Mouse (Mus musculus) effector memory CD4-positive, alpha-beta T cell, adult 7 months (primary cell): ENCODE results near the gene Olfr1232. TPM values are rescaled to one million over a fixed set of nuclear protein-coding genes. Genes with fewer than 3 reads are reported as not detected.

ENCODE experiments used
- polyA plus RNA-seq: library from polyadenylated mRNA; unstranded; fragments of 100-300 nt; shearing (Covaris generic); gene quantifications from one replicate; pipeline ENCODE4 v1.2.1, GENCODE M21; 2017

Gene Olfr1232
- not detected for polyA plus RNA-seq

DNA sequence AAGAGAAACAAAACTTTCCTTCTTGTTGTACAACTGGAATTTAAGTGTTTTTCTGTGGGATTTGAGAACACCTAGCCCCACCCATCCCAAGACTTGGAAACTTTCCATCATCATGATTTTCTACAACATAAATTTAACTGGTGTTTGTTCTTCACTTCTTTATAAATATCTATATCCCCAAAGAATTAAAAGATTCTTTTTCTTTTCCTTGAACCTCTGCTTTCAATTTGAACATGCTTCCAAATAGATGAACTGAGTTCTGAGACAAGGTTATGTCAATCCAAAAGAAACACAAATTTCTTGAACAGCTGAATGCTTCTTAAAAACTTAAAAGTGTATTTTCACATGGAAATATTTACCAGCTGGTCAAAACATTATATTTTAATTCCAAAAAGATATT is at the start of gene Olfr1232:
Olfr1232 (minus strand) TSS at position 101 of the 400 bp plus-strand sequence.

GRCm38 (mm10) chr2:89364765-89365164 is 35.3 kb upstream of the Olfr1232 start, which contains the start of gene Olfr1234:
Olfr1234 (minus strand) TSS chr2:89364865.

DNA sequence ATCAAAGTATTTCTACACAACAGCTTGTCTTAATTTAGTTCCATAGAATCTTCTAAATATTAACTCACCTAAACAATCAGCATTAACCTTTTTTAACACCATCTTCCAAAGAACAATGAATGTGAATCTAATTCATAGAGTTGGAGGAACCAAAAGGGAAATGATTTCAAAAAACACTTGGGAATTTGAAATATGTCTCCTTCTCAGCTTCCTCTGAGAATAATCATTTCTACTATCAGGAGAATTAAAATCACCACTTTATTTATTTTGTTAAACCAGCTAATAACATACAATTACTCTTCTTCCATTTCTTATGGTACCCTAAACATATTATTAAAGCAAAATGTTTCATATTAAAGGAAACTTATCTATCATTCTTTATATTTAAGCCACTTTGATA is 12.8 kb upstream of the Olfr1232 start, which contains the start of gene Olfr1233:
Olfr1233 (minus strand) TSS at position 101 of the 400 bp plus-strand sequence.

DNA sequence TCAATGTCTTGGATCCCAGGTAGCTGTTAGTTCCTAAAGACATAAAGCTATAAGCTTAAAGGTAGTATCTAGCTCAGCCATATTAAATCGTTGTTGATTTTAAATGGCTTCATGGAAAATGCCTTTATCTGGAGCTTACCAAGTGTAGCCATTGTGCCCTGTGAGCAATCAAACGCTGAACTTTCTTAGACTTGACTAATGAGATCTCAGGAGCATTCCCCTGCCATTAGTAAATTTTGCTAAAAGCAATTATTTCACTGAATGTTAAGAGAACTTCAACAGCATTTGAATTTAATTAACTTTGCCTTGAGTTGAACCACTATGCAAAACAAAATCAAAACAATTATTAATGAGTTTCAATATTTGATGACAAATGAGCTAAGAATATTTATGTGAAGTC is 22.5 kb downstream of the Olfr1232 start, which contains the start of gene Olfr1231:
Olfr1231 (minus strand) TSS at position 101 of the 400 bp plus-strand sequence.

GRCm38 (mm10) chr2:89297168-89297567 is 32.3 kb downstream of the Olfr1232 start, which contains the start of gene Olfr1230:
Olfr1230 (minus strand) TSS chr2:89297268.

GRCm38 (mm10) chr2:89287914-89288313 is 41.6 kb downstream of the Olfr1232 start, which contains the start of gene Olfr1229:
Olfr1229 (minus strand) TSS chr2:89288014.

Other genes with a start within 250 kb of the Olfr1232 start
- gene Olfr1219, start 246.2 kb downstream of the Olfr1232 start, polyA plus RNA-seq = not detected
- gene Olfr1220, start 222.8 kb downstream of the Olfr1232 start, polyA plus RNA-seq = 0.15 TPM
- not detected for gene Olfr1221, start 212.4 kb downstream of the Olfr1232 start, polyA plus RNA-seq
- gene Olfr1222, start 196.6 kb downstream of the Olfr1232 start, polyA plus RNA-seq = not detected
- gene Olfr1223, start 178.1 kb downstream of the Olfr1232 start, polyA plus RNA-seq = not detected
- gene Olfr1224-ps1, start 165.6 kb downstream of the Olfr1232 start, polyA plus RNA-seq = not detected
- not detected for gene Olfr1225, start 155.0 kb downstream of the Olfr1232 start, polyA plus RNA-seq
- 0.10 TPM for gene Olfr1226, start 129.6 kb downstream of the Olfr1232 start, polyA plus RNA-seq
- gene Olfr1228, start 75.6 kb downstream of the Olfr1232 start, polyA plus RNA-seq = not detected
- not detected for gene Olfr1229, start 41.7 kb downstream of the Olfr1232 start, polyA plus RNA-seq
- not detected for gene Olfr1230, start 32.4 kb downstream of the Olfr1232 start, polyA plus RNA-seq
- gene Olfr1231, start 22.6 kb downstream of the Olfr1232 start, polyA plus RNA-seq = not detected
- 0.11 TPM for gene Olfr1233, start 12.7 kb upstream of the Olfr1232 start, polyA plus RNA-seq
- gene Olfr1234, start 35.2 kb upstream of the Olfr1232 start, polyA plus RNA-seq = not detected
- gene Olfr1238, start 80.0 kb upstream of the Olfr1232 start, polyA plus RNA-seq = not detected
- not detected for gene Olfr1239, start 90.7 kb upstream of the Olfr1232 start, polyA plus RNA-seq
- gene Olfr1240, start 113.3 kb upstream of the Olfr1232 start, polyA plus RNA-seq = not detected
- gene Olfr1241, start 157.5 kb upstream of the Olfr1232 start, polyA plus RNA-seq = not detected
- not detected for gene Olfr1242, start 168.7 kb upstream of the Olfr1232 start, polyA plus RNA-seq
- gene Olfr1243, start 201.8 kb upstream of the Olfr1232 start, polyA plus RNA-seq = not detected
- not detected for gene Olfr1245, start 248.8 kb upstream of the Olfr1232 start, polyA plus RNA-seq